Mouse (Mus musculus): Measurements from ENCODE around the gene Trmt2a.

GRCm38 (mm10) chr16:18228856-18229255, 19.6 kb upstream of the Trmt2a start:
- TF ChIP-seq CTCF (IDR thresholded peaks at IDR 0.05; ENCODE audit: insufficient read depth, low read length) (no peak), POLR2A (IDR thresholded peaks at IDR 0.05; ENCODE audit: borderline replicate concordance, extremely low read depth, low read depth, low read length) (no peak)

Measured in lung, adult 2 months (tissue).